Mouse (Mus musculus) brain, embryonic 14.5 days (tissue): Measurements from ENCODE around the gene Atp1a3.

Experiments
- CTCF ChIP-seq: fragments of 200-500 bp; IDR thresholded peaks from 2 replicates; pipeline ENCODE4 v1.5.1; 2012; ENCODE audit warnings: inconsistent platforms, mild to moderate bottlenecking, moderate library complexity, borderline replicate concordance; ENCODE audit not compliant: insufficient read depth, insufficient read length; ENCODE audit errors: extremely low read depth
- POLR2A ChIP-seq: fragments of 200-500 bp; IDR thresholded peaks from 2 replicates; pipeline ENCODE4 v1.6.1; 2012; ENCODE audit warnings: mild to moderate bottlenecking, inconsistent platforms, borderline replicate concordance; ENCODE audit not compliant: poor library complexity, insufficient read depth, insufficient read length, severe bottlenecking; ENCODE audit errors: extremely low read depth

DNA sequence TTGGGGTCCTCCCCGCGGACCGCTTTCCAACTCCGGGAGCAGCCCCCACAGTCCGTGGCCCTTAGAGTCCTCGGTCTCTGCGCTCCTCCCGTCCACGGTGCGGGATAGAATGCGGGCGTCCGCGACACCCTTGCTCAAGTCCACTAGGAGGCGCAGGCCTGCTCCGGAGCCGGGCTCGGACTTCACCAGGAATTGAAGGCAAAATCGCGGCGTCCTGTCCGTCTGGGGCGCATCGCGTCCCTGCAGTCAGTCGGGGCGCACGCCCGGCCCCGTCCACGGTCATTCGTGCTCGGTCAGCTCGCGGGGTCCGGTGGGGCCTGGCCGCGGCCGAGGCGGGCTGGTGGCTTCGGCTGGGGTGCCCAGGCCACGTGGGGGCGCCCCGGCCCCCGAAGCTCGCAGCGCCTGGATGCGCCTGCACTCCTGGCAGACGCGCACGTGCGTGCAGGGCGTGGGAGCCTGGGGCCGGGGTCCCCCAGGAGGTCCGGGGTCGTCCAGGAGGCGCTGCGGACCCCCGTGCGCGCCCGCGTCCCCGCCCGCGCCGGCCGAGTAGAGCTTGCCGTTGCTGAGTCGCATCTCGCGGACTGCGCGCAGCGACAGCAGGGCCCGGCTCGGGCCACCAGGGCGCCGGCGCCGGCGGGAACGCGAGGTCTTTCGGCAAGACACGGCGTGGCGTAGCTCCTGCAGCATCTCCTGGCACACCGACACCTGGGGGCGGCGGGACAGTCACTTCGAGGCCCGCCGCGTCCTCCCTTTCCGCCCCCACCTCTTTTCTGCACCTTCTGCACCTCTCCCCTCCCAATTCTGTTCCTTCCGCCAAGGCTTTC lies 4.5 kb upstream of the Atp1a3 start:
- peak; percentile 73 for TF ChIP-seq CTCF
- no peak for TF ChIP-seq POLR2A
